Mouse (Mus musculus): Measurements from ENCODE around the gene Faim2.

The Faim2 gene

DNA sequence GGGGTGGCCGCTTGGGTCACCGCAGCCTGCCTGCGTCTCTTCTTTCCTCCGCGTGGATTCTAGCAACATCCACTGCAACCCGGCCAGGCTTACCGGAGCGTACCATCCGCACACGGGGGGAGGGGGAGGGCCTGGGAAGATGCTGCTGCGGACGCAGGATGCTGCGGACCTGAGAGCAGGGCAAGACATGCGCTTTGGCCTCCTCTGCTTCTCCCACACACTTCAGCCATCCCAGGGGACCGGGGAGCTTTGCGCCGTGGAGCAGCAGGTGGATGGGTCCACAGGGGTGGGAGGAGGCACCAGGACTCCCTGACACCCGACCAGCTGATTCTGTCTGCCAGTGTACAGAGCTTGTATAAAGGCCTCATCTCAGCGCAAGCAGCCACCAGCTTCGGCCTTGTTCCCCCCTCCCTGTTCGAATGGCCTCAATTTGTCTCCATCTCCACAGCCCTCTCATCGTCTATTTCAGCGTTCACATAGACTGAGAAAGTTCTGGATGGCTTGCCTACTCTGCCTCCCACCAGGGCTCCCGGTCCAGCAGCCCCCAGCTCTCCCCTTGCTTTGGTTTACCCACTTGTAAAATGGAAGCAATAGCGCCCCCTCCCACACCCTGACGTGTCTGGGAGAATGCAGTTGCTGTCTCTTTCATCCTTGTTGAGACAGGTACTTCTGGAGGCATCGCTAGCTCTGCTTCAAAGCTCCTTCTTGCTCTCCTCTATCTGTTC is at the start of gene Faim2:
Gene Faim2, minus strand, starts transcription at position 537 of the 725 bp plus-strand sequence.
- DNase-seq, result no peak

GRCm38 (mm10) chr15:99569123-99569522 is 41.2 kb upstream of the Faim2 start:
- DNase-seq, result no peak

- no peak for DNase-seq
Measured at GRCm38 (mm10) chr15:99568682-99569081, 40.7 kb upstream of the Faim2 start.

GRCm38 (mm10) chr15:99567371-99567770 is 39.4 kb upstream of the Faim2 start:
- no peak for DNase-seq

DNA sequence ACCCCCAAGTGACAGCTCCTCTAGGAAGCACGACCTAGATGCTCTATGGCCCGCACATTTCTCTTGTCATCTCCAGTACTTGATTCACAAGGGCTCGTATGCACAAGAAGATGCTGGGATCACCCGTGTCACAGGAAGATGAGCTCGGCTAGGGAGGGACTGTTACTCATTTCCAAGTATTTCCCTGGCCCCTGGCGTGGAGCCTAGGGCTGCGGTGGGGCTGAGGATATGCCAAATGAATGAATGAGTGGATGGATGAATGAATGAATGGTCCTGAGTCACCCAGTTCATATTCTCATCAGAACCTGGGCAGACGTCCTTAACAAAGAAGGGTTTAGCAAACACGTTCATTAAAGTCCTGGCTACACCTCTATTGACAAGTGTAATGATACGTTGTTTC is 32.3 kb upstream of the Faim2 start:
- no peak for DNase-seq

GRCm38 (mm10) chr15:99558947-99559346 is 31.0 kb upstream of the Faim2 start:
- DNase-seq, result no peak

DNA sequence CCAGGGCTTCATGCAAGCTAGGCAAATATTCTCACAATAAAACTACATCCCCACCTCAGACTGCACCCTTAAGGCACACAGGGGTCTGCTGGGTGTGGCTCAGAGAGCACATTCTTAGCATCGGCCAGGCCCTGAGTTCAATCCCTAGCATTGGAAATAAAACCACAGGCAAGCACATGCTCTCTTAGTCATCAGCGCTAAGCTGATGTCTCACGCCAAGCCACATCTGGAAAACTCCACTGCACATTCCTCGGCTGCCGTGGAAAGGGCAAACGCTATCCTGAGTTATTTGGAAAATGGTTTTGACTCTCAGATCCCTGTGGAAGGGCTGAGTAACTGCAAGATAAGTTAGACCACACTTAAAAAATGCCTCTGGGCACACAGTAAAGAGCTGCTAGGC is 25.8 kb upstream of the Faim2 start:
- no peak for DNase-seq

- no peak for DNase-seq
Measured at GRCm38 (mm10) chr15:99549901-99550300, 21.9 kb upstream of the Faim2 start.

GRCm38 (mm10) chr15:99547732-99548131 is 19.8 kb upstream of the Faim2 start:
- DNase-seq, result no peak

DNA sequence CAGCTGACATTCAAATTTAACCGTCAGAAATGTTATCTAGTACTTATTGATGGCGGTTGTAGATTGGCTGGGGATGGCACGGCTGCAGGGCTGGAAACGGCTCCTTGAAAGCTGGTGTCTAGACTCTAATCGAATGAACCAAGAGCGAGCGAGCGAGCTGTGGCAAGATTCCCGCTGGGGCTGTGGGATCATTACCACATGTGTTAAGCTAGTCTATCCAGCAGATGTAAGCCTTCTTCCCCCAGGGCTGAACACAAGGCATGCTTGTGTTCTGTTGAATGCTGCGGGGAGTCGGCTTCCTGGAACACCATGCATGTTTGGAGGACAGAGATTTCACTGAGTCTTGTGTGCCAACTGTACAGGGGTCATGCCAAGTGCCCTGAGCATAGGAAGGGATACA is 18.6 kb upstream of the Faim2 start:
- no peak for DNase-seq

DNA sequence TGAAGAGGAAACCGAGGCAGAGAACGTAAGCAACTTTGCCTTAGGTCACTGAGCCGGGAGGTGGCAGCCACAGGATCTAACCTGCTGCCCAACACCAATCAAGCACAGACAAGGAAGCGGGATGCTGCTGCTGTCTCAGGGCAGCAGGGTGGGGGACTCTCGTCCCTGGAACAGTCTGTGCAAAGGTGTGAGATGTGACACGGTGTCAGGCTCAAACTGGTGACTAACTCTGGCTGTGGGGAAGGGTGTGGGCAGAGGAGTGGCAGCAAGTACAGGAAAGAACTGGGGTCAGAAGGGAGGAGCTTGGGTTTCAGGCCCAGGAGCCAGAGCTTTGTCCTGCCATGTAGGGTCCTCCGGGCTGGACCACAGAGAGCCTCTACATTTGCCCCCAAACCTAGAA is 16.1 kb upstream of the Faim2 start:
- DNase-seq, result no peak

DNA sequence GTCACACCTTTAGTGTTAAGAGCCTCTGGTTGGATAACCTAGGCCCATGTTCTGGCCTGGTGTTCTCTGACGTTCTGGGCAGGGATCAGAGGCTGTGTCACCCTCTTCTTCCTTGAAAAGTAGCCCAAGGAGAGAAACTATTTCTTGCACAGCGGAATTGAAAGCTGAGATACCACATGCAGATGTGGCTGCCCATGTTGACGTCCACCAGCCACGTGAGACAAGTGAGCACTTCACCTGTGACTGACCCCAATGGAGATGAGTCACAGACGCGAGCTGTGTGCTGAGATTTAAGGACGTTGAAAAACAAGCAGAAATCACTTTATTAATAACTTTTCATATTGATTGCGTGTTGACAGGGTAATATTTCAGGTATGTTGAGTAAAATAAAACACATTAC is 11.9 kb upstream of the Faim2 start:
- DNase-seq, result no peak

DNA sequence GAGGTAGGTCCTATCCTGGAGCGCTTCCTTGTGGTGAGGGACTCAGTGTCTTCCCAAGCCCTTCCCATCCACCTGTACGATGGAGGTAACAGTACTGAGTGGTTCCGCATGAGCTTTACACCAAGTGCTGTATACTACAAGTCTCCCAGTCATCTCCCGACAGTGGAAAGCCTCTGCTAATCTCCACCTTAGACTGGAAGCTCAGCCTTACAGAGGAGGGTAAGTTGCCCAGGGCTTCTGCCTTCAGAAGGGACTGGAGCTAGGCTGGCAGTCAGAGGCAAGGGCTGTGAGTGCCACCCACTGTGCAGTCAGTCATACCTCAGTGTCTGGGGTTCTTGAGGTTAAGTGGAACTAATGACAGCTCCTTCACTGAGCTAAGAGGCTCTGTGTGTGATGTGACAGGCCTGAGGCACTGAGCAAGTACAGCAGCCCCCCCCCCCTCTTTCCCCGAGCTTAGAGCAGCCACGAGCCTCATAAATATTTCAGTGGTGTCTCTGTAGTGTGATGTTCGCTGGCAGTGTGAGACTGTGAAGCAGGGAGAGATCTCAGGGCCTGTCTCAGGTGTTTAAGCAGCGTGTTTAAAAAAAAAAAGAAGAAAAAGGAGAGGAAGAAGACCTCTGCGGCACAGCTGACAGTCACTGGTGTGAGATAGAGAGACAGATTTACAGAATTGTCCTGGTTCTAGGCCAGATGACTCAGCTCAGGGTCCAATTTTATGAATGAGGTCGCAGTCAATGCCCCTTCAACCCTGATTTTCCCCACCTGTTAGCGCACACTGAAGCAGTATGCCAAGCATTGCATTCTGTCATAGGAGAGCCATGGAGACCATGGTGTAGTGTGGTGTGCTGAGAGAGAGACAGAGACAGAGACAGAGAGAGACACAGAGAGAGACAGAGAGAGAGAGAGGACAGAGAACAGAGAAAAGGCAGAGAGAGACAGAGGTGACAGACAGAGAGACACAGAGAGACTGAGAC is 9.2 kb upstream of the Faim2 start:
- DNase-seq, result no peak

DNA sequence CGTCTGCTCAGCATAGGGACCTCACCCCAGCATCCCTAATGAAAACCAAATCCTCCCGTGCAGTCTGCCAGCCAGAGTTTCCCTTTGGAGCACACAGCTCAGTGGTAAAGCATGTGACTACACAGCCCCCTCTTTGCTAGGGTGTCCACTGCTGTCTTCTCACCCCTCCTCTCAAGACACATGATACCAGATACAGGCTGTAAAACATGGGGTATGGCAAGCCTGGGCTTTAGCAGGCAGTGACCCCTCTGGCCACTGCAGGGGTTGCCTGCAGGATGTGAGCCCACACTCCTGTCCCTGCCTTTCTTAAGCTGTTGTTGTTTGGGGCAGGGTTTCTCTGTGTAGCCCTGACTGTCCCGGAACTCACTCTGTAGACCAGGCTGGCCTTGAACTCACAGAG is 4.1 kb upstream of the Faim2 start:
- no peak for DNase-seq

DNA sequence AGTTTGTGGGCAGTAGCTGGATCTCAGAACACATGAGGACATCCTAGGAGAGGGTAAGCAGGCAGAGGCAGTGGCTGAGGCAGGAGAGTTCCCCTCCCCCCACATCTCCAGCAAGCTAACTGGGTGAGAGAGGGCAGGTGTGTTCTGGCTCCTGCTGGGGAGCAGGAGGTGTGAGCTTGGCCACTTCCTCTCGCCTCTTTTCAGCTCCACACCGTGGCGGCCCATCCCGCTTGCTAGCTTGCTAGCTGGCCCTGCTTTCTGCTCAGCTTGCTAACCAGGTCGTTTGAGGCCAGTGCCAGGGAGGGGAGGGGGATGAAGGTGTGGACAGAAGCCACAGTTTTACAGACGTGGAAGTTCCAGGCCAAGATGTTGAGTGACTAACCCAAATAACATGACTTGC is 3.2 kb upstream of the Faim2 start:
- no peak for DNase-seq

DNA sequence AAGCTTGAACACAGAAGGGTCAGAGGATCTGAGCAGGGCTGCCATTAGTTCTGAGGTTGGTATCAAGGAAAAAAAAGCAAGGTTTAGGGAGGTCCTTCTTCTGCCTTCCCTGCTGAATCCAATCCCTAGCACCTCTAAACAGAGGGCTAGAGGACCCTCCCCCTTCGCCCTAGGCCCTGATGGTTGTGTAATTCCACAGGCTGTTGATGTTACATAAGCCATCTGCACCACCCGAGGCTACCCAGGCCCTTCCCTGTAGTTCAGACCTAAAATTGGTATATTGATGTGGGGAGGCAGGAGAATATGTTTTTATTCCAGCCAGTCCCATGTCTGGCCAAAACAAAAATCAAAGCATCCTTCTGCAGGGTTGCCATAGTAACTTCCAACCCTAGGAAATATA is 1.3 kb downstream of the Faim2 start:
- DNase-seq, result no peak

DNA sequence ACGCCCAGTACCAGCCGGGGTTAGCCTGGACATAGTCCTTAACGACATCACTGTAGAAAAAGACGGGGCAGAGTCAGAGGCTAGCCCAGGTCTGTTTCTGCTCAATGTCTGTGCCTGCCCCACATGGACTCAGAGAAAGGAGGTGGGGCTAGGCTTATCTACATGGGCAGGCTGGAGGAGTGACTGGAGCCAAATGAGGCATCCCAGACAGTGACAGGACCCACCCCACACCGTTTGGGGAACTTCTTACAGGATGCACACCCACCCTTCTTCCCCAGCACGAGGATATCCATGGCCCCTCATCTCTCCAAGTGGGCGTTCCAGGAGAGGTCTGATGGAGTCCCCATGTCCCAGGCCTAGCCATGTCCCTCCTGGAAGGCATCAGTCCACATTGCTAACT is 7.7 kb downstream of the Faim2 start:
- DNase-seq, result no peak

DNA sequence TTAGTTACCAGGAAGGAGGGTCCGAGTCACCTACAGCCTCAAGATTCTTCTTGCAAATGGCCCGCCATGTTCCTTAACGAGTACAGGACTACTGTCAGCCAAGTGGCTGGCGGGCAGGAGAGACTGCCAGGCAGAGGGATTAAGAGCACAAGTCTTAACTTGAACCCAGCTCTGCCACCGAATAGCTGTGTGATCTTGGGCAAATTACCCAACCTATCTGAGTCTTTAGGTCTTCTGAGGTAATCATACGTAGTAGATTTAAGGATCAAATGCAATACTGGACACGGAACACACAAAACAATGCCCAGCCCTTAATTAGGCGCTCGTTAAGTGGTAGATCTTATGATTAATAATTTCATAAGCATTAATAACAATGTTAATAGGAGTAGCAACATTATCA is 8.3 kb downstream of the Faim2 start:
- DNase-seq, result no peak

- DNase-seq, result no peak
Measured at GRCm38 (mm10) chr15:99517715-99518114, 10.2 kb downstream of the Faim2 start.

DNA sequence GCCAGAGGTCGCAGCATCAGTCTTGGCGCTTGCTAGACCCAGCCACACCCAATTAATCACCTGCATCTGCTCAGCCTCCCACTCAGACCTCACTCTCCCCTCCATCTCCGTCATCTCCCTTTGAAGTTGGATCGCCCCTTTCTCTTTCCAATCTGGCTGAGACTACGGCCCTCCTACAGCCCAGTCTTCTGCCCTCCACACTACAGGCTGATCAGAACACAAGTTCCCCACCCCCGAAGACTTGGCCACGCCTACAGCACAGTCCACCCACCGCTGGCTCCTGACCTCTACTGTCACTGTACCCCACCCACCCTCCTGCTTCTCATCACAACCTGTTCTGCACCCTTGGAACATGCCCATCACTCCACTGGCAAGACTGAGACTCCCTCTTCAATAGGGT is 11.2 kb downstream of the Faim2 start:
- no peak for DNase-seq

DNA sequence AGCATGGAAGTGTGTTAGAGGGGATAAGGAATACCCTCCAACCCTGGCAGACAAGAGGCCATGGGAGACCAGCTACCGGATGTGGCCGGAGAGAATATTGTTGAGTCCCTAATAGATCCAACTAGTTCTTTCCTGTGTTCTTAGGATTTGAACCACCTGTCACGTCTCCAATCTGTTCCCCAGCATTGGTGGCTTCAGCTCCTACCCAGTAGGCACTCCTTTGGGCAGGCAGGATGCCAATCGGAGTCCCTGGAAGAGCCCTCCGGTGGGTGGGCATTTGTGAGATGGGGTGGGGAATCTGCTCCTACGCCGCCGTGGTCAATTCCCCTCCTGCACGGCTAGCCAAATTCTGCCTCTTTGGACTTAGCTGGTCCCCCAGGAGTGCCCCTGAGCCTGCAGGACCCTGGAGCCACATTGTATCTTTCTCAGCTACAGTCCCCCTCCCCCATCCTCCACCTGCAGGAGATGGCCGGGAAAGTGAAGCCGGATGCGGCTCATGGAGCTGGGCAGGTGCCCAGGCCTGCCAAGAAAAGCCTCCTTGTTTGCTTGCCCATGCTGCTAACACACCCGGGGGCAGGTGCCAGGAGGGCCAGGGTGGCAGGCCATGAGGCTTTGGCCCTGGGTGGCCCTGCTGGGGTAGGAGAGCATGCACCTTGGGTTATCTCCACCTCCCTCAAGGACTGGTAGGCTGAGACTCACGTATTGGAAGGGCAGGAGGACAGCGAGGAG is 16.0 kb downstream of the Faim2 start:
- DNase-seq, result no peak

DNA sequence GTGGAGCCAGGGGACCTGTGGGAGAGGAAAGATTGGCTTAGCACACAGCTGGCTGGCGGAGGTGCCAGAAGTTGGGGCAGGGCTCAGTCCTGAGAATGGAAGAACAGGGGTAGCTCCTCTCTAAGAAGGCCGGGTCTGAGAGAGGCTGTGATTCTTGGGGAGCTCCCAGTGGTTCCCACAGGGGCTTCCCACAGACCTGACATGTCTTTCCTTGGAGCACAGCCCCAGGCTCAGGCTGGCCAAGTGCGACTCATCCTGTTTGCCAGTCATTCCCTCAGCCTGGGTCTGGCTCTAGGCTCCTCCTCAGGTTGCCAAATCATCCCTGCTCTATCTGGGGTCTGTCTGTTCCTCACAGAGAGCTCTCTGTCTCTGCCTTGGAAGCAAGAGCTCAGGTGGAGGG is 17.3 kb downstream of the Faim2 start:
- no peak for DNase-seq

DNA sequence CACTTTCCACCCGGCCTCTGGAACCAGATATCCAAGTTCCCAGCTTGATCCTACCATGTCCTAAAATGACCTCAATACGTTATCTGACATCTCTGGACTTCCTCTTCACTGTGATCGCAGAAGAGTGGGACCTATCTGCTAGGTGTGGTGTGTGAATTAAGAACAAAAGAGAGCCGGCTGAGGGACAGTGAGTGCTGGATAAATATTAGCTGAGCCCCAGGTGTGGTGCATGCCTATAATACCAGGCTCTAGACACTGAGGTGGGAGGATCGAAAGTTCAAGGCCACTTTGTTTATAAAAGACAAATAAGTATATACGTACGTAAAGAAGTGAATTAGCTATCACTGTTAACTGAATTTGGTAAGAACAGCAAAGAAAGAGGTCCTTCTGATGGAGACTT is 18.1 kb downstream of the Faim2 start:
- DNase-seq, result no peak

Data from B cell, adult 2 months (primary cell).